Mouse (Mus musculus): ENCODE data around the gene Enpp1.
"Not testable (repeated sequence)": the region's sequence is repeated elsewhere in the genome, so short reads cannot be mapped to it uniquely, and the experiment has no call there.

Enpp1 gene

DNA sequence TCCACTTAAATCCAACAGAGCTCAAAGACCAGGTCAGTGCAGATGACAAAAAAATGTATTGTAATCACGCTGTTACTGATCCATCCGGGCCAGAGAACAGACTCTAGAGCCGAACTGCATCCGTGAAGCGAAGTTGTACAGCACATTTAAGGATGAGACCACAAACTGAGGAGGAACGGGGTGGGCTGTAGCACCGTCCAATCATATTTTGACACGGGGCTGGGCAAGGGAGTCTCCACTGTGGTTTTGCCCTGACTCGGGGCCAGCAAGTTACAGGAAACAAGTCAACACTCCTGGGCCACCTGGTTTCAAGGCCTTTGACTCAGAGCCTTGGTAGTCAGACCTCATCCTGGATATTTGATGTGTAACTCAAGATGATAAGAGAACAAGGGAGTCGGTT, 76.1 kb downstream of the Enpp1 start:
- no peak for DNase-seq

GRCm38 (mm10) chr10:24635331-24635815, 76.6 kb downstream of the Enpp1 start:
- no peak for DNase-seq

DNA sequence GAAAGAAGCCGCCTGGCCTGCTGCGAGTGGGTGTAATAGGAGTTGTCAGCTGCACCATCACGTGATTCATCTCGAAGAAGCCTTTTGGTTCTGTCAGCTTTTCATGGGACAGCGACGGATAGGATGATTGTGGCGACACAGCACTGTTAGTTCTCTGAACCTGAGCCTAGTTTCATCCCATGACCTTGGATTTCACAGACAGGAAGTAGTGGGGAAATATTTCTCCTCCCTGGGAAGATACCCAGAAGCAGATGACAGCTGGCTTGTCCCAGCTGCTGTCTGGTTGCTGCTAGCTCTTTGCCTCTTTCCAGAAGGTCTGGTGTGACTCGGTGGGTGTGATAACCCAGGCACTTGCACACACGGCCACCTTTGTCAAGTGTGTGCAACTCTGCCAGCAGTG, 77.7 kb downstream of the Enpp1 start:
- no peak for DNase-seq

GRCm38 (mm10) chr10:24631122-24631521, 80.8 kb downstream of the Enpp1 start:
- DNase-seq, result no peak

- DNase-seq, result peak; percentile 64 to 80
These were observed 81.4 kb downstream of the Enpp1 start for GRCm38 (mm10) chr10:24630469-24631081.

GRCm38 (mm10) chr10:24629086-24629720, 82.8 kb downstream of the Enpp1 start:
- DNase-seq, result no peak

DNA sequence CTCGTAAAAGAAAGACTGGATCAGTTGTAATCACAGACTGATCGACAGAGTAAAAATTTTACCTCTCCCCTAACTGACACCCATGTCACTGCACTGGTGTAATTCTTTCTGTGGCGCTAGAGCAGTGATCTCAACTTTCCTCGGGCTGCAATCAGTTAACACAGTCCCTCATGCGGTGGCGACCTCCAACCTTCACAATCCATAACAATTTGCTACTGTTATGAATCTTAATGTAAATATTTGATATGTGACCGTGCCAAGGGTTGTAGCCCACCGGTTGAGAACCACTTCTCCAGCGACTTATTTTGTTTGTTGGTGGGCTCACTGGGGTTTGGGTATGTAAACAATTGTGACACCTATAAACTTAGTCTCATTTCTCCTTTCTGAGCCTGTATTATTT, 83.5 kb downstream of the Enpp1 start:
- DNase-seq, result no peak

GRCm38 (mm10) chr10:24627262-24627661, 84.7 kb downstream of the Enpp1 start:
- DNase-seq, result no peak

- DNase-seq, result peak; percentile 65 to 84
These were observed 86.8 kb downstream of the Enpp1 start for GRCm38 (mm10) chr10:24625060-24625701.

DNA sequence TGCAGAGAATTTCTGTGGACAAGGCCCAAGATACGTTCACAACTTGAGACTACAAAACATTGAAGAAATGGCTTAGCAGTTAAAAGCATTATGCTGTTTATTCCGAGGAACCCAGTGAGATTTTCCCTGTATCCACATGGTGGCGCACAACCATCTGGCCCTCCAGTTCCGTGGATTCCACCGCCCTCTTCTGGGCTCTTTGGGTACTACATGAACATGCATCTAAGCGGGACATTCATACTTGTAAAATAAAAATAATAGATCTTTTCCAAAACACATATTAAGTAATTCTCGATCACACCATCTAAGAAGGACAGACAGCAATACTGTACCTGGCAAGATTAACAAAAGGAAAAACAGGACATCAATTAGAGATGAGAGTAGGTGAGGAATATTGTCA, 89.4 kb downstream of the Enpp1 start:
- DNase-seq, result peak; percentile 32 to 72

GRCm38 (mm10) chr10:24621572-24621971, 90.4 kb downstream of the Enpp1 start:
- DNase-seq, result peak; percentile 33 to 53

DNA sequence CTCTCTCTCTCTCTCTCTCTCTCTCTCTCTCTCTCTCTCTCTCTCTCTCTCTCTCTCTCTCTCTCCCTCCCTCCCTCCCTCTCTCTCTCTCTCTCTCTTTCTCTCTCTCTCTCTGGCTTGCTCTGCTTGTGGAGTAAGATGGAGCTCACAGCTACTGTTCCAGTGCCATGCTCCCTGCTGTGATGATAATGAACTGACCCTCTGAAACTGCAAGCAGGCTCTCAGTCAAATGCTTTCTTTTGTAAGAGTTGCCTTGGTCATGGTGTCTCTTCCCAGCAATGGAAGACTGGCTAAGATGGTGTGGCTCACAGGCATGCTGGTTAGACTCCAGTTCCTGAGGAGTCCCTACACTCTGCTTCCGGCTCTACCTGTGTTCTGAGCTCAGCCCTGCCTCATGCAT, 95.4 kb downstream of the Enpp1 start:
- DNase-seq, result not testable (repeated sequence)

DNA sequence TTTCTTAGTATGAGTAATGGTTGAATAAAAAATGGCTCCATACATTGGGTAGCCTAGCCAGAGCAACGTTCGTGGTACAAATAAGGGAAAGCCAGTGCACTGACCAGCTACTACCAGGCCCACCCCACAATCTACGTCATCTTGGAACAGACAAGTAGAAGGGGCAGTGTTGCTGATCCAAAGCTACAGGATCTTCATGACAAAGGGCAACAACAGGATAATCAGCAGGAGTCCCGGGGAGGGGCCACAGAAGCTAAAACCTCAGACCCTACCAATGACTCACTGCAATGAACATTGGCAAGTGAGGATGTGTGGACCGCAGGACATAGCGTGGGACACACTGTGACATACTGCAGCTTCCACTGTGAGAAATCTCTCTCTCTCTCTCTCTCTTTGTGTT, 96.2 kb downstream of the Enpp1 start:
- no peak for DNase-seq

DNA sequence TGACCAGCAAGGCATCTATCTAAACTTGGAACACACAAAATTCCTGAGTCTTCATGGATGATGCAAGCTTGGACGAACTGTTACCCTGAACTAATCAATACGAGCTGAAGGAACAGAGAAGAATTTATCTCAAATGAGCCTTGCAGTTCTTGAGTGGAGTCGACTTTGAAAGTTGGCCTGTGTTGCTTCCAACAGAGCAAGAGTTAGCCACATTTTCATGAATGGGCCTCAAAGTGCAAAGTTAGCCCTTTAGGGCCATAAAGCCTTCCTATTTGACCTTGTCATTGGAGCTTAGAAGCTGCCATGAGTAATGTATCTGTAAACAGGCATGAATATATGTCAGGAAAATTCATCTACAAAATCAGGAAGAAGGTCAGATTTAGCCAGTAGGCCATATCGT, 97.2 kb downstream of the Enpp1 start:
- no peak for DNase-seq

GRCm38 (mm10) chr10:24609766-24610165, 102.2 kb downstream of the Enpp1 start:
- no peak for DNase-seq

GRCm38 (mm10) chr10:24609146-24609545, 102.8 kb downstream of the Enpp1 start:
- DNase-seq, result no peak

- no peak for DNase-seq
These were observed 108.2 kb downstream of the Enpp1 start for GRCm38 (mm10) chr10:24603727-24604126.

- DNase-seq, result no peak
These were observed 108.9 kb downstream of the Enpp1 start for GRCm38 (mm10) chr10:24603035-24603434.

DNA sequence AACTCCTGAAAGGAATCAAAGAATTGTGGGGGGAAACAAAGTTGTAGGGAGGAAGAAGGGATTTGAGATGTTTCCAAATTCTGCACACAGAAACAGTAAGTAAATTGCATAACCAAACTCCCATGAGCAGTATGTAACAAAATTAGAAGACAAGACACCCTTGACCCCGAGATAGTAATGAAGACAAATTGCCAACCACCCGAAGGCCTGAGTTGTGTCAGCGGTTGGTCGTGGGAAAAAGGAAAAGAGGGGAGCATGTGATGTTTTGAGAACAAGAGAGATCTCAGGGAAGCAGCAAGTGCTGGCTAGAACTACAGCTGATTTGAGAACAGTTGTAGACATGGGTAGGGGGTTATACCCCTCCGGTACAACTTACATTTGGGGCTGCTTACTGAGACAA, 112.2 kb downstream of the Enpp1 start:
- DNase-seq, result no peak

- DNase-seq, result no peak
These were observed 113.3 kb downstream of the Enpp1 start for GRCm38 (mm10) chr10:24598693-24599092.

- DNase-seq, result no peak
These were observed 114.2 kb downstream of the Enpp1 start for GRCm38 (mm10) chr10:24597789-24598188.

- no peak for DNase-seq
These were observed 115.1 kb downstream of the Enpp1 start for GRCm38 (mm10) chr10:24596869-24597339.

DNA sequence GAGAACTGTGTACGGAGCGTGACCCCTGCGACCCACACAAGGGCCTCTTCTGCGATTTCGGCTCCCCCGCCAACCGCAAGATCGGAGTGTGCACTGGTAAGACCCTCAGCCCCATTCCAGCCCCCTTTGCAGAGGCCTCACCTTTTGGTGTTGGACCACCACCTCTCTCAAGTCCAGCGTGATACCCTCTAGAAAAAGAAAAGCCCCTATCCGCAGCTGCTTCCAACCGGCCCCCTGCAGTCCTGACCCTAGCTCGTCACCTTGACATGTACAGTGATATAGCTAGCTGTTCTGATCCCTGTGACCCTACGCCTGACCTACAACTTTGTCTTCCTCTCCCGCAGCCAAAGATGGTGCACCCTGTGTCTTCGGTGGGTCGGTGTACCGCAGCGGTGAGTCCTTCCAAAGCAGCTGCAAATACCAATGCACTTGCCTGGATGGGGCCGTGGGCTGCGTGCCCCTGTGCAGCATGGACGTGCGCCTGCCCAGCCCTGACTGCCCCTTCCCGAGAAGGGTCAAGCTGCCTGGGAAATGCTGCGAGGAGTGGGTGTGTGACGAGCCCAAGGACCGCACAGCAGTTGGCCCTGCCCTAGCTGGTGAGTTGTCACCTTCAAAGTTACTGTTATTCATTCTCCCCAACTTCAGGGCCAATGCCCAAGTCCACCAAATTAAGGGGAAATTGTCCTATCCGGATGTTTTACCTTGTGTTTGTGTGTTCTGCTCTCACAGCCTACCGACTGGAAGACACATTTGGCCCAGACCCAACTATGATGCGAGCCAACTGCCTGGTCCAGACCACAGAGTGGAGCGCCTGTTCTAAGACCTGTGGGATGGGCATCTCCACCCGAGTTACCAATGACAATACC, 115.7 kb downstream of the Enpp1 start:
- DNase-seq, result peak; percentile 42 to 67
